Mouse (Mus musculus) cortical plate, adult 2 months (tissue): ENCODE measurements around the gene Tead4. TPM values are rescaled to one million over a fixed set of nuclear protein-coding genes. Genes with fewer than 3 reads are reported as not detected.
"Not testable (repeated sequence)": the region's sequence is repeated elsewhere in the genome, so short reads cannot be mapped to it uniquely, and the experiment has no call there.

ENCODE experiments used
- H3K27ac ChIP-seq: fragments of 200-500 bp; 2 replicates; pipeline ENCODE4 v1.5.1; 2012; ENCODE audit warnings: low read length, control low read depth, inconsistent platforms; ENCODE audit not compliant: insufficient read depth
- H3K4me1 ChIP-seq: fragments of 200-500 bp; 2 replicates; pipeline ENCODE4 v1.6.1; 2011; ENCODE audit warnings: low read length; ENCODE audit not compliant: control insufficient read depth, insufficient read depth
- H3K4me3 ChIP-seq: fragments of 200-500 bp; 2 replicates; pipeline ENCODE4 v1.5.1; 2011; ENCODE audit warnings: mild to moderate bottlenecking, low read length, control low read depth; ENCODE audit not compliant: insufficient read depth
- CTCF ChIP-seq: fragments of 200-500 bp; IDR thresholded peaks from 2 replicates; pipeline ENCODE4 v1.5.1; 2011; ENCODE audit warnings: mild to moderate bottlenecking, control low read depth, low read length; ENCODE audit not compliant: insufficient read depth; ENCODE audit errors: extremely low read depth
- POLR2A ChIP-seq: fragments of 200-500 bp; IDR thresholded peaks from 2 replicates; pipeline ENCODE4 v1.6.1; 2011; ENCODE audit warnings: mild to moderate bottlenecking, low read length, control low read depth; ENCODE audit not compliant: insufficient read depth; ENCODE audit errors: extremely low read depth
- polyA plus RNA-seq: library from polyadenylated mRNA; depleted of rRNA; stranded (reverse); fragments of >200 nt; gene quantifications from 2 replicates; pipeline ENCODE4 v1.2.3, GENCODE M21; 2012

Tead4 gene
- polyA plus RNA-seq, 1 experiment = 0.63 TPM

GRCm38 (mm10) chr6:128225846-128226176, 74.8 kb downstream of the Tead4 start:
- TF ChIP-seq POLR2A = no peak
- no peak for TF ChIP-seq CTCF
- Histone ChIP-seq H3K4me3 (no peak overlapping the region), H3K4me1 (no peaks in the 10 kb centered on the region), H3K27ac (no peak overlapping the region)

DNA sequence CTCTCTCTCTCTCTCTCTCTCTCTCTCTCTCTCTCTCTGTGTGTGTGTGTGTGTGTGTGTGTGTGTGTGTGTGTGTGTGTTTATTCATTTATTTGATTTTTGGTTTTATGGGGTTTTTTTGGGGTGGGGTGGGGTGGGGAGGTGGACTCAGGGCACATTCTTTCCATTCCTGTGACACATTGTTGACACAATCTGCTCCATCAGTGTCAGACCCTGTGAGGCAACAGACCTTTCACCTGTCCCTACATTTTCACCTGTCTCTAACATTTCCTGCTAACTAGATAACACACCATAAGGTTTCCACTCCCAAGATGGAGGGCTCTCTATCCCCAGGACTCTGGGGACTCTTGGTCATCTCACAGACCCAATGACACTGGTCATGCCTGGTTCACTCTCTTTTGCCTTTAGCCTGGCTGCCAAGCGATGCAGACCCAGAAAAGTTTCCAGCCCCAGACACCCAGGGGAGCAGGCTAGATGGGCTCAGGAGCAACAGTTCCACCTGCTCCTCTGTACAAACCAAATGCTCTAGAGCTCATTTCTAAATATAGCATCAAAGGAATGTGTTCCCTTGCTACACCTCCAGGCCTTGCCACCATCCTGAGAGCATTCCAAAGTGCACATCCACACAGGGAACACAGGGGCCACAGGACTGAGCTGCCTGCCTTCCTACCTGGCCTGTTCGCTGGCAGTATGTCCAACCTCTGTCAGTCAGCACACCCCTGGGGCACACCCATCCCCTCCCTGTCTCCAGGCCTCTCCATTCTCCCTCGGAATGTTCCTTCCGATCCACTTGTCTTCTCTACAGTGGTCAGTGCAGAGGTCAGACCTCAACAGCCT, 75.4 kb downstream of the Tead4 start:
- H3K4me3 ChIP-seq = no peak overlapping the region
- H3K4me1 ChIP-seq = no peaks in the 10 kb centered on the region
- TF ChIP-seq CTCF (no peak), POLR2A (no peak)
- H3K27ac ChIP-seq = no peak overlapping the region

- H3K4me3 ChIP-seq = no peak overlapping the region
- TF ChIP-seq CTCF = no peak
- H3K27ac ChIP-seq = no peak overlapping the region
- no peaks in the 10 kb centered on the region for H3K4me1 ChIP-seq
Observed at GRCm38 (mm10) chr6:128223159-128223558, 77.5 kb downstream of the Tead4 start.

GRCm38 (mm10) chr6:128215004-128215403, 85.6 kb downstream of the Tead4 start:
- not testable (repeated sequence) for H3K4me3 ChIP-seq, H3K27ac ChIP-seq, H3K4me1 ChIP-seq

GRCm38 (mm10) chr6:128209199-128209598, 91.4 kb downstream of the Tead4 start:
- H3K4me1 ChIP-seq, H3K4me3 ChIP-seq, H3K27ac ChIP-seq: not testable (repeated sequence)

DNA sequence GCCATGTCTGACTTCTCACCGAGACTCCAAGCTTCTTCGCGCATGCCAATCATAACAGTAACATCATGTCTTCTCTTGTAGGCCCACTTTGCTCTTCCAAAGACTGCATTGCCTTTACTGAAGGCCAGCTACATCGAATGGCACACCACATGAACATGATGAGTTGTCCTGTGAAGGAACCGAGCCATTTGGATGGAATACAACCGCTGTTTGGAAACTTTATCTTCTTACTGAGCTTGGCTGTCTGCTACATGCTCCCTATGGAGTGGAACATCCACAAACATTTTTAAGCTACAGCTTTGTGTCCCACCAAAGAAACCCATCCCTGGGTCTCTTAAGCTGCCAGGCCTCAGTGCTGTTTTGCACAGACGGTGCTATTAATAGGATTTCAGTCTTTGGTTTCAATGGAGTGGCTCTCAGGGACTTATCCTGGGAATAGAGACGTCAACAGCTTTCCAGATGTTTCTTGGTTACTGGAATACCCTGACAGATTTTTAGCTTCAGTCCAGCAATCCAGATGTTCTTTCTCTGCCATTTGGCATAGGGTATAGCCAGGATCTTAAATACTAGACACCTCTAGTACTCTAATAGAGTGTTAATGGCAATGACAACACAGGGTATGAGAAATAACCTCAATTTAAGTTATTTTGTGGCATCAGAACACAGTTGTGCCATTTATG, 92.0 kb downstream of the Tead4 start:
- no peak overlapping the region for H3K27ac ChIP-seq
- H3K4me3 ChIP-seq = no peak overlapping the region
- H3K4me1 ChIP-seq = no peaks in the 10 kb centered on the region
- TF ChIP-seq POLR2A (no peak), CTCF (no peak)

DNA sequence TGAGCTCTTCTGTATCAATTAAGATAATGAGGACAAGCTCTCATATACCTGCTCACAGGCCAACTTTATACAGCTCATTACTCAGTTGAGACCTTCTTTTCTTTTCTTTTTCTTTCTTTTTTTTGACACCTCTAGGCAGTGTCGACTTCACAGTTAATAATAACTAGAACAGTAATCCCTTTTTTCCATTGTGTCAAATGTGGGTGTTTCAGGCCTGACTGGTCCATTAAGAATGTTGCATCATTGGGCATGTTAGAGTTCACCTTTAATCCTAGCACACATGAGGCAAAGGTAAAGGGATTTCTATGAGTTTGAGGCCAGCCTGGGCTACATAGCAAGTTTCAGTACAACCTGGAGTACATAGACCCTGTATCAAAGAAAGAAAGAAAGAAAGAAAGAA, 97.1 kb downstream of the Tead4 start:
- H3K4me1 ChIP-seq = no peaks in the 10 kb centered on the region
- no peak overlapping the region for H3K4me3 ChIP-seq
- TF ChIP-seq CTCF = no peak
- no peak for TF ChIP-seq POLR2A
- no peak overlapping the region for H3K27ac ChIP-seq

GRCm38 (mm10) chr6:128200847-128201640, 99.6 kb downstream of the Tead4 start:
- TF ChIP-seq CTCF (peak; percentile 46), POLR2A (no peak)
- H3K4me3 ChIP-seq = peak overlapping the region; percentile 70
- H3K27ac ChIP-seq = no peak overlapping the region
- H3K4me1 ChIP-seq = no peaks in the 10 kb centered on the region

DNA sequence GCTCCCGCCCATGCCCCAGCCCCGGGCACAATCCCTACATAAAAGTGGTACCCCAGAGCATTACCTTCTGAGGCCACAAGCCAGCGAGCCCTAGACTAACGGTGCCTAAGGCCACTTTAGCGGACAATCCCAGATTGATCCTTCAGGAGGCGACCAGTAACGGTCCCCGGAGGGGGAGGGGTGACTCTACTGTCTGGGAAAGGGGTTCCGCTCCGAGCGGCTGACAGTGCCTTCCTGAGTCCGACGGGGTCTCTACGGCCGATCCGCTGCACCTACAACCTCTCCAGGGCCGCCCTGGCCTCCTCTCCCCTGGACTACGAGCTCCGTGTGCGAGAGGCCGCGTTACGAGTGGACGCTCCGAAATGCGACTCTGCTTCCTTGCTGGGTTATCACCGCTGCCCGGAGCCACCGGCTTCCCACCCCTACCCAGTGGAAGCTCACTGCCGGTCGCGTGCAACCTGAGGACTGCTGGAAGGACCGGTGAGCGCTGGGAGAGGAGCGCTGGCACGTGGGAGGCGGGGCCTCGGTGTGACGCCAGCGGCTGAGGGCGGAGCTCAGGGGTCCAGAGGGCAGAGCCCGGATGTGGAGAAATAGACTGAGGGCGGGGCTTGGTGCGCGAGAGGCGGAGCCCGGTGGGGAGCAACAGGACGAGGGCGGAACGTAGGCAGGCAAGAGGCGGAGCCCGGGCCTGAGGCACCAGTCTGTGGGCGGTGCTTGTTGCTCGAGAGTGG, 100.3 kb downstream of the Tead4 start:
- no peak for TF ChIP-seq CTCF
- peak; percentile 93 for TF ChIP-seq POLR2A
- Histone ChIP-seq H3K4me1 (no peaks in the 10 kb centered on the region), H3K4me3 (peak overlapping the region; percentile 70), H3K27ac (no peak overlapping the region)
